Mouse (Mus musculus) thymus, postnatal 0 days (tissue): ENCODE data around the gene Wdr63. TPM values are rescaled to one million over a fixed set of nuclear protein-coding genes. Genes with fewer than 3 reads are reported as not detected.

ENCODE experiments used
- DNase-seq: peaks from one replicate; pipeline ENCODE4 v3.0.0-alpha.2; 2015; ENCODE audit warnings: low spot score
- polyA plus RNA-seq: library from polyadenylated mRNA; unstranded; fragments of >200 nt; fragmentation: Nextera tagmentation; extraction: Ambion mirVana; gene quantifications from 2 replicates; pipeline ENCODE4 v1.2.1, GENCODE M21; 2015

The Wdr63 gene
- polyA plus RNA-seq: 0.13 and 0.33 TPM in 2 replicates

GRCm38 (mm10) chr3:146107921-146108571, at the start of gene Wdr63:
TSS of gene Wdr63 (minus strand) at chr3:146108130.
- peak; percentile 87 for DNase-seq

- no peak for DNase-seq
Measured at GRCm38 (mm10) chr3:146156811-146157210, 48.9 kb upstream of the Wdr63 start.

GRCm38 (mm10) chr3:146155628-146156576, 48.0 kb upstream of the Wdr63 start:
- DNase-seq: peak; percentile 42

- DNase-seq: peak; percentile 49
Measured at GRCm38 (mm10) chr3:146153862-146154611, 46.1 kb upstream of the Wdr63 start.

- no peak for DNase-seq
Measured at GRCm38 (mm10) chr3:146152913-146153312, 45.0 kb upstream of the Wdr63 start.

GRCm38 (mm10) chr3:146152348-146152747, 44.4 kb upstream of the Wdr63 start:
- DNase-seq: peak; percentile 58

- peak; percentile 47 for DNase-seq
Measured at GRCm38 (mm10) chr3:146151755-146152154, 43.8 kb upstream of the Wdr63 start.

GRCm38 (mm10) chr3:146151328-146151727, 43.4 kb upstream of the Wdr63 start:
- DNase-seq: no peak

- DNase-seq: peak; percentile 76
Measured at GRCm38 (mm10) chr3:146150560-146150959, 42.6 kb upstream of the Wdr63 start.

- DNase-seq: peak; percentile 62
Measured at GRCm38 (mm10) chr3:146150058-146150400, 42.1 kb upstream of the Wdr63 start.

- DNase-seq: no peak
Measured at GRCm38 (mm10) chr3:146149156-146150057, 41.5 kb upstream of the Wdr63 start, which contains the start of gene Mcoln2. TSS of gene Mcoln2 (plus strand) at chr3:146149833.

- DNase-seq: peak; percentile 63
Measured at GRCm38 (mm10) chr3:146146131-146146530, 38.2 kb upstream of the Wdr63 start.

- no peak for DNase-seq
Measured at GRCm38 (mm10) chr3:146145501-146145900, 37.6 kb upstream of the Wdr63 start.

- no peak for DNase-seq
Measured at GRCm38 (mm10) chr3:146142523-146142922, 34.6 kb upstream of the Wdr63 start.

- DNase-seq: no peak
Measured at GRCm38 (mm10) chr3:146140276-146140675, 32.3 kb upstream of the Wdr63 start.

- DNase-seq: peak; percentile 36
Measured at GRCm38 (mm10) chr3:146136422-146136821, 28.5 kb upstream of the Wdr63 start.

- DNase-seq: no peak
Measured at GRCm38 (mm10) chr3:146135417-146135816, 27.5 kb upstream of the Wdr63 start.

GRCm38 (mm10) chr3:146134834-146135233, 26.9 kb upstream of the Wdr63 start:
- peak; percentile 45 for DNase-seq

- DNase-seq: no peak
Measured at GRCm38 (mm10) chr3:146127205-146127604, 19.3 kb upstream of the Wdr63 start.

GRCm38 (mm10) chr3:146123464-146123825, 15.5 kb upstream of the Wdr63 start:
- no peak for DNase-seq
